Mouse (Mus musculus): Measurements from ENCODE around the gene Gapdhs. TPM values are rescaled to one million over a fixed set of nuclear protein-coding genes. Genes with fewer than 3 reads are reported as not detected.

Gapdhs gene
- total and polyA plus RNA-seq, 2 experiments from 2014 or later: not detected

DNA sequence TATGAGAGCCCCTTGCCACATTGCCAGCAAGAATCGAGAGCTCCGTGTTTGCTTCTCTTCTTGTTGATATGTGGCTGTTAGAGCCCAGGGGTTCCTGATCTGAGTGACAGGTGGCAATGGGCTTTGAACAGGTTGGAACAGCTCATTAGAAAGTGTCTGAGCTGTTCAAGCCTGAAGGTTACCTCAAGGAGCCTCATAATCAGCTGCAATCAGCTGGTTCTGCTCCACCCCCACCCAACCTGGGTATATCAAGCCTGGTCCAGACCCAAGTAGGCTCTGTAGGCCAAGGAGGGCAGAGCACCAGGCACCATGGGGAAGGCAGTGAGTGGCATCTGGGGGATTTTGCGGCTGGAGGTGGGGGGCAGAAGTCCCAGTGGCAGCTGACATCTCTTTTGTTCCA lies 31.5 kb downstream of the Gapdhs start, which contains the start of gene Atp4a:
TSS of gene Atp4a (plus strand) at position 268 of the 400 bp plus-strand sequence.
- 77% methylated on average over 3 of the region's 3 CpGs for WGBS
- H3K27ac ChIP-seq (ENCODE audit: low read depth): no peak within 1 kb of the TSS
- no peaks in the 10 kb centered on the region for H3K36me3 ChIP-seq (replicated peaks; ENCODE audit: control insufficient read depth, insufficient read depth, low read length)
- H3K9me3 ChIP-seq (replicated peaks; ENCODE audit: control insufficient read depth, low read length): no peaks in the 10 kb centered on the region
- H3K9ac ChIP-seq (replicated peaks; ENCODE audit: low read depth, low read length): no peak within 1 kb of the TSS
- no peak for TF ChIP-seq EP300 (IDR thresholded peaks at IDR 0.05; ENCODE audit: low read depth)
- no peak for TF ChIP-seq CTCF (IDR thresholded peaks at IDR 0.05; ENCODE audit: low read depth)
- no peak within 1 kb of the TSS for H3K4me3 ChIP-seq (ENCODE audit: low read depth, low read length)
- peaks cover 5% of the 10 kb centered on the region for H3K27me3 ChIP-seq (ENCODE audit: control insufficient read depth, insufficient read depth, low read length)
- ATAC-seq (ENCODE audit: insufficient read depth, low read depth) (no peak), DNase-seq (ENCODE audit: low spot score) (no peak)
- H3K4me1 ChIP-seq (ENCODE audit: control insufficient read depth, insufficient read depth): peaks cover 11% of the 10 kb centered on the region
- H3K4me2 ChIP-seq (ENCODE audit: low read depth, low read length): no peak within 1 kb of the TSS

DNA sequence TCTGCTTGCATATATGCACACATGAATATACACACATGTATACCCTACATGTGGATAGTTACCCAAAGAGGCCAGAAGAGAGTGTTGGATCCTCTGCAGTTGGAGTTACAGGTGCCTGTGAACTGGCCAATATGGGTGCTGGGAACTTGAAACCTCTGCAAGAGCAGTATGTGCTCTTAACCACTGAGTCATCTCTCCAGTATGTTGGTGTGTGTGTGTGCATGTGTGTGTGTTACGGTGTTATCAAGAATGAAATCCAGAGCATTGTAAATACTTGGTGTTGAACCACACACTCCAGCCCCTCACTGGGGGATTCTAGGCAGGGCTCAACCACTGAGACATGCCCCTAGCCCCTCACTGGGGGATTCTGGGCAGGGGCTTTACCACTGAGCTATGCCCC lies 36.0 kb downstream of the Gapdhs start:
- no peak for DNase-seq (ENCODE audit: low spot score)
- Histone ChIP-seq H3K27ac (ENCODE audit: low read depth) (no peak overlapping the region), H3K4me2 (ENCODE audit: low read depth, low read length) (no peak overlapping the region), H3K27me3 (ENCODE audit: control insufficient read depth, insufficient read depth, low read length) (no peaks in the 10 kb centered on the region), H3K36me3 (replicated peaks; ENCODE audit: control insufficient read depth, insufficient read depth, low read length) (no peaks in the 10 kb centered on the region), H3K9me3 (replicated peaks; ENCODE audit: control insufficient read depth, low read length) (no peaks in the 10 kb centered on the region), H3K4me1 (ENCODE audit: control insufficient read depth, insufficient read depth) (0 out of 2 replicates have a peak, but pooled peaks cover 10% of the 10 kb centered on the region), H3K9ac (replicated peaks; ENCODE audit: low read depth, low read length) (no peak overlapping the region), H3K4me3 (ENCODE audit: low read depth, low read length) (no peak overlapping the region)
- no peak for ATAC-seq (ENCODE audit: insufficient read depth, low read depth)
- WGBS: 73% methylated on average over 1 of the region's 1 CpGs
- no peak for TF ChIP-seq EP300 (IDR thresholded peaks at IDR 0.05; ENCODE audit: low read depth)
- TF ChIP-seq CTCF (IDR thresholded peaks at IDR 0.05; ENCODE audit: low read depth): no peak

DNA sequence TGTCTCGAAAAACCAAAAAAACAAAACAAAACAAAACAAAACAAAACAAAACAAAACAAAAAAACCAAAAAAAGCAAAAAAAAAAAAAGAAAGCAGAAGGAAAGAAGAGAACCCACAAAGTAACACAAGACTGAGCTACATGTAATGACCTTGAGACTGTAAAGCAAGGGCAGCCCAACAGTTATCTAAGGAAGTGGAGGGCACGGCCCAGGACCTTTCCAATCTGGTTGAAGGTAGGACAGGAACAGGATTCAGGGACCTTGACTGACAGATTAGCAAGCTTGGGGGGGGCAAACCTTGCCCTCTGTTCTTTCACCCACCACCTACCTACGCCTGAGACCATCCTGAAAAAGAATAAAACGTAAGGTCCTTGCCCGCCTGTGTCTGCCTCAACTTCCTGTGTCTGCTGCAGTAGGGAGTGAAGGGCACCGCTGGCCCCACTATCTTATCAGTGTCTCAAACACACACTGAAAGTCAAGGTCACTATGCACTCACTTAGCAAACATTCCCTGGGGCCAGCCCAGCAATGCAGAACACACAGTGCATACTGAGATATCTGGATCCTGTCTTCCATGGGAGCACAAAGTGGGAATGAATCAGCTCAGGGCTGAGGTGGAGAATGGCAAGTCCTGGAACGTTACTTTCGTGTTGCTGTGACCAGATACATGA lies 37.1 kb downstream of the Gapdhs start:
- Histone ChIP-seq H3K36me3 (replicated peaks; ENCODE audit: control insufficient read depth, insufficient read depth, low read length) (no peaks in the 10 kb centered on the region), H3K27ac (ENCODE audit: low read depth) (peak overlapping the region; percentile 74), H3K4me1 (ENCODE audit: control insufficient read depth, insufficient read depth) (0 out of 2 replicates have a peak, but pooled peaks cover 10% of the 10 kb centered on the region), H3K27me3 (ENCODE audit: control insufficient read depth, insufficient read depth, low read length) (no peaks in the 10 kb centered on the region), H3K4me3 (ENCODE audit: low read depth, low read length) (no peak overlapping the region), H3K4me2 (ENCODE audit: low read depth, low read length) (no peak overlapping the region), H3K9ac (replicated peaks; ENCODE audit: low read depth, low read length) (no peak overlapping the region), H3K9me3 (replicated peaks; ENCODE audit: control insufficient read depth, low read length) (no peaks in the 10 kb centered on the region)
- WGBS: 29% methylated on average over 8 of the region's 8 CpGs
- DNase-seq (ENCODE audit: low spot score) (peak; percentile 70), ATAC-seq (ENCODE audit: insufficient read depth, low read depth) (peak; percentile 92)
- TF ChIP-seq EP300 (IDR thresholded peaks at IDR 0.05; ENCODE audit: low read depth) (no peak; the same call in 1 of the 2 replicates), CTCF (IDR thresholded peaks at IDR 0.05; ENCODE audit: low read depth) (no peak)

DNA sequence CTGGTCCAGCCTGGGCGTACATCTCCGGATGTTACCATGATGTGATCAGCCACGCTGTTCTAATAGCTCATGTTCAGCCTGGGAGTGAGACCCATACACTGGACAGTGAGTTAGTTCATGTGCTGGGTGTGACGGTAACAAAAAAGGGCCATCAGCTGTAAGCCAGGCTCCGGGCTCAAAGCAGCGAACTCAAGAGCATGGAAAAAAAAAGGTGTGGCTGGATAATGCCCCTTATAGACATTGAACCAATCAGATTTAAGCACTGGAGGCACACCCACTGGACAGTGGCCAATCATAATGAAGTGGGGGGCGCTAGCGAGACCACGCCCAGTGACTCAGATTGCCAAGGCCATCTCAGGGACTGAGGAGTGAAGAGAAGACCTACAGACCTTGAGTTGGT lies 44.9 kb downstream of the Gapdhs start, which contains the start of gene 2200002J24Rik:
TSS of gene 2200002J24Rik (plus strand) at position 338 of the 400 bp plus-strand sequence.
- H3K9ac ChIP-seq (replicated peaks; ENCODE audit: low read depth, low read length): no peak within 1 kb of the TSS
- H3K36me3 ChIP-seq (replicated peaks; ENCODE audit: control insufficient read depth, insufficient read depth, low read length): no peaks in the 10 kb centered on the region
- 0 out of 2 replicates have a peak within 1 kb of the TSS, but pooled peaks have one; percentile 6 for H3K27ac ChIP-seq (ENCODE audit: low read depth)
- no peak within 1 kb of the TSS for H3K4me3 ChIP-seq (ENCODE audit: low read depth, low read length)
- ATAC-seq (ENCODE audit: insufficient read depth, low read depth) (peak; percentile 58), DNase-seq (ENCODE audit: low spot score) (peak; percentile 61)
- 0 out of 2 replicates have a peak, but pooled peaks cover 3% of the 10 kb centered on the region for H3K4me1 ChIP-seq (ENCODE audit: control insufficient read depth, insufficient read depth)
- no peaks in the 10 kb centered on the region for H3K27me3 ChIP-seq (ENCODE audit: control insufficient read depth, insufficient read depth, low read length)
- TF ChIP-seq CTCF (IDR thresholded peaks at IDR 0.05; ENCODE audit: low read depth) (no peak), EP300 (IDR thresholded peaks at IDR 0.05; ENCODE audit: low read depth) (no peak)
- H3K4me2 ChIP-seq (ENCODE audit: low read depth, low read length): no peak within 1 kb of the TSS
- H3K9me3 ChIP-seq (replicated peaks; ENCODE audit: control insufficient read depth, low read length): no peaks in the 10 kb centered on the region
- 48% methylated on average over 9 of the region's 9 CpGs for WGBS

DNA sequence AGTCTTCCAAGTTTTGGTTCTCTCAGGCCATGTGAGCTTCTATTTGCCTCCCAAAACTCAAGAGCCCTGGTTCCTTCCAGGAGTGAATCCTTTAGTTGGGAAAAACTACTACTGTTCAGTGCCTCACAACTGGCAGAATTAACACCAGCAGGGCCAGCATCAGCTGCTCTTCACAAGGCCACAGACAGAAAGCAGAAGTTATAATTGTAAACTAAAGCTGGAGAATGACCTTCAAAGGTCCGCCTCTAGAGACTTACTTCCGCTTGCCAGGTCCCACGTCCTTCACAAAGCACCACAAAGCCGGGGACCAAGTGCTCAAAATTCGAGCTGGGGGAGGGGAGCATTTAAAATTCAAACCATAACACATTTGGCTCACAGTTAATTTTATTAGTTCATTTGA lies 45.4 kb downstream of the Gapdhs start:
- no peak for TF ChIP-seq EP300 (IDR thresholded peaks at IDR 0.05; ENCODE audit: low read depth)
- no peak for TF ChIP-seq CTCF (IDR thresholded peaks at IDR 0.05; ENCODE audit: low read depth)
- no peak overlapping the region for H3K9ac ChIP-seq (replicated peaks; ENCODE audit: low read depth, low read length)
- 0 out of 2 replicates have a peak, but pooled peaks cover 3% of the 10 kb centered on the region for H3K4me1 ChIP-seq (ENCODE audit: control insufficient read depth, insufficient read depth)
- H3K36me3 ChIP-seq (replicated peaks; ENCODE audit: control insufficient read depth, insufficient read depth, low read length): no peaks in the 10 kb centered on the region
- 48% methylated on average over 5 of the region's 5 CpGs for WGBS
- DNase-seq (ENCODE audit: low spot score) (peak; percentile 30), ATAC-seq (ENCODE audit: insufficient read depth, low read depth) (no peak)
- H3K4me3 ChIP-seq (ENCODE audit: low read depth, low read length): no peak overlapping the region
- 0 out of 2 replicates have a peak overlapping the region, but pooled peaks have one; percentile 6 for H3K27ac ChIP-seq (ENCODE audit: low read depth)
- H3K9me3 ChIP-seq (replicated peaks; ENCODE audit: control insufficient read depth, low read length): no peaks in the 10 kb centered on the region
- H3K4me2 ChIP-seq (ENCODE audit: low read depth, low read length): no peak overlapping the region
- no peaks in the 10 kb centered on the region for H3K27me3 ChIP-seq (ENCODE audit: control insufficient read depth, insufficient read depth, low read length)
